Mouse (Mus musculus) cerebellum, postnatal 4 days (tissue): ENCODE measurements around the gene Tprn.
A peak's percentile ranks its signal among the peaks of the same experiment; 100 is the strongest.

Experiments
- DNase-seq, 2 experiments: peaks; one replicate each; pipeline ENCODE4 v3.0.0; 2022; ENCODE audit warnings: low spot score in 2 of 2, mixed read lengths in 1 of 2

Tprn gene

DNA sequence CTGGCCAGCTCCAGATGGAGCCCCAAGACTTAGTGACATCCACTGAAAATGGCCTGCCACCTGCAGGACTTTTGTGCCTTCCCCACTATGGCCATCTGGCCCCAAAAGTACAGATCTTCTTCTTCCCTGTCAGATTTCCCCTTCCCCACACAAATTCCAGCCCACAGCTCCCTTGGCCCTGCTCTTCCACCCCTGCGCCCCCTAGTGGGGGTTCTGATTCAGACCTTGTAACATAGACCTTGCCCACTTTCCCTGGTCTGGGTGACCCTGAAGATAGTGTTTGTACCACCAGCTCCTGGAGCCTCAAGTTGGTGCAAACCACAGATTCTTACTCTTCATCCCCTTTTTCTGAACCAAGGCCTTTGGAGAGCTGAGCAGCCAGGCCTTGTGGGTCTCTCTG lies 30.4 kb downstream of the Tprn start:
- DNase-seq, result peak in 1 of 2 experiments; percentile 82

DNA sequence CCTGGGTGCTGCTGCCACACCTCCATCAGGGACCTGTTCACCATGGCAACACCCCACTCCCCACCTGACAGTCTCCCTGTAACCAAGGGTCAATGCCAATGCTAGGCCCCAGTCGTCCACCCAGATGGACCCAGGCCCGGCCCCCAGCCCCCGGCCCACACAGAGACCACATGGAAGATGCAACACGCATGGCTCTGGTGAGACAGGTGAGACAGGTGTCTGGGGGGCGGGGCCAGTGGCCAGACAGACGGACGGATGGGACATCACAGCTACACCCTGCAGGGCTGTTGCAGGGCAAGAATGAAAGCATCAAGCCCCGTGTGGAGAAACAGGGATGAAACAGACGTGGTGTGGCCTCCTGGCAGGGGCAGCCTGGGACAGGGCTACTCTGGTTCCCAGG lies 31.3 kb downstream of the Tprn start:
- no peak for DNase-seq

- DNase-seq, result no peak
Observed at GRCm38 (mm10) chr2:25297093-25297492, 34.7 kb downstream of the Tprn start.

- no peak for DNase-seq
Observed at GRCm38 (mm10) chr2:25298046-25298445, 35.6 kb downstream of the Tprn start.

DNA sequence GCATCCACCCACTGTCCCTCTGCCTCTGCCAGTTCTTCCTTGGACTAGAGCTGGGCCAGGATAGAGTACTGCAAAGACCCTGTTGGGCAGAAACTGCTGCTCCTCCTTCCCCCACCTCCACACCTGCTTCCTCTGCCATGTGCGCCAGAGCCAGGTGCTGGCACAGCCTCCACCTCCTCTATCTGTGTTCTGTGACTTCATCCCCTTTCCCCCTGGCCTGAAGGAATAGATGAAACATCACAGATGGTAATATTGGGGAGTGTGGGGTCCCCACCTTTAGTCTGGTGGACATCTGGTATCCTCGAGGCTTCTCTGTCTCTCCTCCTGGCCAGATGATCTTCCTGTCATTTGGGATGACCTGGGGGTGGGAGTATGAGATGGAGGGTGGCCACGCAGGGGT lies 41.0 kb downstream of the Tprn start:
- DNase-seq, result no peak

DNA sequence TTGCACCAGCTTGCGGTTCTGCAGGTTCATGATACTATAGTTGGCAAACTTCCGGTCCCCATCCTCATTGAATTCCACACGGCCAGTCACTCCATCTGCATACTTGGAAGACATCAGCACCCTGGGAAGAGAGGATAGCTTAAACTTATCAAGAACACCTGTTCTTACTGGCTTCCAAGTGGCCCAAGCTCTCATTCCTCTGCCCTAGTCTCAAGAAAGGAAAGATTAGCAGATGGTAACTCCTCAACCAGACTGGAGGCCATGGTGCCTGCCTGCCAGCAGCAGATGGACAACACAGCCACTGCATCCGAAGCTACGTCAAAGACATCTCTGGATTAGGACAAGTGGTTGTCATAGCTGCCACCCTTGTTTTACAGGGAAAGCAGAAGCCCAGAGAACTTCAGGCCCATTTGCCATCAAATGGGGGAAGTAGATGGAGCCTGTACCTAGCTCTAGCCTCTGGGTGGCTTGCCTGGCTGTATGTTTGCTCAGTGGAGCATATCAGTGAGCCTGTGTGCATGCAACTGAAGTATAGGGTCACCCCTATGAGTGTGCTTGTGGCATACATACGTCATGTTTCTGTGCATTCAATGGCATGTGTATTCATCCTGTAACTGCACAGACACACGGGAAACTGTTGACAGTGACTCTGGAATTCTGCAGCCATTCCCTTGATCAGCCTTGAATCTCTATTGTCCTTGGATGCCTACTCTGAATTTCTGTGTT lies 41.7 kb downstream of the Tprn start:
- no peak for DNase-seq

GRCm38 (mm10) chr2:25304657-25305541 lies 42.5 kb downstream of the Tprn start:
- peak in 1 of 2 experiments; percentile 44 for DNase-seq

- no peak for DNase-seq
Observed at GRCm38 (mm10) chr2:25305587-25306359, 43.4 kb downstream of the Tprn start.

- DNase-seq, result no peak
Observed at GRCm38 (mm10) chr2:25310180-25310579, 47.8 kb downstream of the Tprn start.

- no peak for DNase-seq
Observed at GRCm38 (mm10) chr2:25310969-25311368, 48.6 kb downstream of the Tprn start.

DNA sequence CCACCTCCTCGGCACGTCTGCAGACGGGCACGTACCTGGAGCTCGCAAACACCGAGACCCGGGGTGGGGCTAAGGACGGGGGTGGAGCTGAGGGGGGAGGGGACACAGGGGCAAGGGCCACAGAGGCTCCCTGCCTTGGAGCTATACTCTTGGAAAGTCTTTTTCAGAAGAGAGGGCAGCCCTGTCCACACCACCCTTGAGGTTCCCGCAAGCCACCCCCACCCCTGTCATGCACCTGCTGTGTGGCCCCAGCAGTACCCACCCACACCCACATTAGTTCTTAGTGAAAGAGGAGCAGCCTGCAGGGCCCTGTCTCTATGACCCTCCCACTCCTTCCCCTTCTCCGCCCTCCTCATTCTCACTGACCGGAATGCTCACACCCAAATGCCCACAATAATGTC lies 49.1 kb downstream of the Tprn start:
- no peak for DNase-seq

- no peak for DNase-seq
Observed at GRCm38 (mm10) chr2:25318119-25318966, 55.9 kb downstream of the Tprn start.

GRCm38 (mm10) chr2:25318971-25319773 lies 56.8 kb downstream of the Tprn start, which contains the start of gene Grin1:
Gene Grin1, minus strand, starts transcription at chr2:25319187.
- DNase-seq, result peak in 1 of 2 experiments; percentile 77
